Mouse (Mus musculus): ENCODE results near the gene Rgs16. TPM values are rescaled to one million over a fixed set of nuclear protein-coding genes. Genes with fewer than 3 reads are reported as not detected.
"Not testable (repeated sequence)": the region's sequence is repeated elsewhere in the genome, so short reads cannot be mapped to it uniquely, and the experiment has no call there.

The Rgs16 gene
- polyA plus RNA-seq, 1 experiment from 2014 or later = 9.2 TPM

GRCm38 (mm10) chr1:153764136-153764535, 24.0 kb downstream of the Rgs16 start:
- no peak for ATAC-seq (ENCODE audit: insufficient number of reproducible peaks, insufficient read depth, low FRiP score, low TSS enrichment, low read depth)
- Histone ChIP-seq H3K4me1 (no peaks in the 10 kb centered on the region), H3K9me3 (no peaks in the 10 kb centered on the region), H3K27ac (no peak overlapping the region), H3K27me3 (no peaks in the 10 kb centered on the region), H3K4me2 (no peak overlapping the region), H3K4me3 (no peak overlapping the region), H3K36me3 (no peaks in the 10 kb centered on the region), H3K9ac (no peak overlapping the region)
- WGBS = 86% methylated on average over 11 of the region's 11 CpGs

GRCm38 (mm10) chr1:153766298-153766697, 26.1 kb downstream of the Rgs16 start:
- Histone ChIP-seq H3K4me3 (no peak overlapping the region), H3K4me2 (no peak overlapping the region), H3K27me3 (no peaks in the 10 kb centered on the region), H3K27ac (no peak overlapping the region), H3K9me3 (no peaks in the 10 kb centered on the region), H3K36me3 (no peaks in the 10 kb centered on the region), H3K4me1 (no peaks in the 10 kb centered on the region), H3K9ac (no peak overlapping the region)
- no peak for ATAC-seq (ENCODE audit: insufficient number of reproducible peaks, insufficient read depth, low FRiP score, low TSS enrichment, low read depth)
- WGBS = 45% methylated on average over 8 of the region's 8 CpGs

DNA sequence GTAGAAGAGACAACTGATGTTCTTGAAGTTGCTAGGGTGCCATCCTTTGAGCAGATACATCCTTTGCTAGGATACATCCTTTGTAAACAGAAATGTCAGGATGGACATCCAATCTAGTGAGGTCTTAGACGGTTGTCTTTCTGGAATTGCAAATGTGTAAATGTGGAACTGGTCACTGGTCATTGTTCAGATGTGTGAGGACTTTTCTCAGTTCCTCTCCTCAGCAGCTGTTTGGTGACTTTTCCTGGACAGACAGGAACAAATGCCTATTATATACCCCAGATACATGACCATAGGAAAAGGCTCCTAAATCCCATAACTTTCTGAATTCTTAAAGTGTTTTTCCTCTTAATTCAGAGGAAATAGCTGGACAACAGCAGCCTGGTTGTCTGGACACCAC, 27.1 kb downstream of the Rgs16 start:
- Histone ChIP-seq H3K27ac (no peak overlapping the region), H3K9ac (no peak overlapping the region), H3K36me3 (no peaks in the 10 kb centered on the region), H3K4me3 (no peak overlapping the region), H3K27me3 (no peaks in the 10 kb centered on the region), H3K9me3 (no peaks in the 10 kb centered on the region), H3K4me1 (no peaks in the 10 kb centered on the region), H3K4me2 (no peak overlapping the region)
- no peak for ATAC-seq (ENCODE audit: insufficient number of reproducible peaks, insufficient read depth, low FRiP score, low TSS enrichment, low read depth)
- WGBS = 88% methylated on average over 1 of the region's 1 CpGs

DNA sequence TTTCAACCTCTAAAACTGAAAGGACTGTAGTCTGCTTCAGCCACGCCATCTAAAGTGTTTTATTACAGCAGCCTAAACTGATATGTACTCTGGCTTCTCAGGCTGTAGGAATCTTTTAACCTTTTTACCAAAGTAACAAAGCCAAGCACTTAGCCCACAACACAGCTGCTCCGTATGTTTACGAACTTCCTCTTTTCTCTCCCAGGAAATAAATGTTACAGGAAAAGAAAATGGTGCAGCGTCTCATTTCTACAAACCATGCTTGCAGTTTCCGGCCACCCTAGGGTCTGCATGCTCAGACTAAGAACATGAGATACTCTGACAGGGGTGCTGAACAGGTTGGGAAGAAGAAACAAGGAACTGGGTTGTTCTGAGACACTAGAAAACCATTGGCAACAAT, 28.3 kb downstream of the Rgs16 start:
- Histone ChIP-seq H3K36me3 (no peaks in the 10 kb centered on the region), H3K4me3 (no peak overlapping the region), H3K4me2 (no peak overlapping the region), H3K9ac (no peak overlapping the region), H3K27me3 (no peaks in the 10 kb centered on the region), H3K9me3 (no peaks in the 10 kb centered on the region), H3K4me1 (no peaks in the 10 kb centered on the region), H3K27ac (no peak overlapping the region)
- WGBS = 89% methylated on average over 5 of the region's 5 CpGs
- no peak for ATAC-seq (ENCODE audit: insufficient number of reproducible peaks, insufficient read depth, low FRiP score, low TSS enrichment, low read depth)

- H3K9ac ChIP-seq; H3K27me3 ChIP-seq; H3K4me3 ChIP-seq; H3K4me2 ChIP-seq; ATAC-seq (ENCODE audit: insufficient number of reproducible peaks, insufficient read depth, low FRiP score, low TSS enrichment, low read depth); H3K27ac ChIP-seq; H3K9me3 ChIP-seq; H3K36me3 ChIP-seq; H3K4me1 ChIP-seq: not testable (repeated sequence)
- 61% methylated on average over 6 of the region's 6 CpGs for WGBS
Observed at GRCm38 (mm10) chr1:153769571-153769970, 29.4 kb downstream of the Rgs16 start.

- no peak overlapping the region for H3K4me3 ChIP-seq
- H3K36me3 ChIP-seq = no peaks in the 10 kb centered on the region
- H3K4me2 ChIP-seq = no peak overlapping the region
- H3K4me1 ChIP-seq = 0 out of 2 replicates have a peak, but pooled peaks cover 3% of the 10 kb centered on the region
- ATAC-seq (ENCODE audit: insufficient number of reproducible peaks, insufficient read depth, low FRiP score, low TSS enrichment, low read depth) = no peak
- WGBS = 75% methylated on average over 10 of the region's 10 CpGs
- H3K27ac ChIP-seq = no peak overlapping the region
- no peaks in the 10 kb centered on the region for H3K27me3 ChIP-seq
- no peaks in the 10 kb centered on the region for H3K9me3 ChIP-seq
- no peak overlapping the region for H3K9ac ChIP-seq
Observed at GRCm38 (mm10) chr1:153769998-153770775, 30.0 kb downstream of the Rgs16 start.

- WGBS = 60% methylated on average over 1 of the region's 1 CpGs
Observed at GRCm38 (mm10) chr1:153770776-153771167, 30.6 kb downstream of the Rgs16 start.

GRCm38 (mm10) chr1:153775174-153775573, 35.0 kb downstream of the Rgs16 start:
- Histone ChIP-seq H3K4me1 (0 out of 2 replicates have a peak, but pooled peaks cover 4% of the 10 kb centered on the region), H3K36me3 (no peaks in the 10 kb centered on the region), H3K27ac (no peak overlapping the region), H3K4me3 (no peak overlapping the region), H3K9me3 (no peaks in the 10 kb centered on the region), H3K9ac (no peak overlapping the region), H3K27me3 (no peaks in the 10 kb centered on the region), H3K4me2 (no peak overlapping the region)
- WGBS = 57% methylated on average over 6 of the region's 6 CpGs
- no peak for ATAC-seq (ENCODE audit: insufficient number of reproducible peaks, insufficient read depth, low FRiP score, low TSS enrichment, low read depth)

More at GRCm38 (mm10) chr1:153770776-153771167, 30.6 kb downstream of the Rgs16 start:
- Histone ChIP-seq H3K27ac (no peak overlapping the region), H3K9ac (no peak overlapping the region), H3K9me3 (no peaks in the 10 kb centered on the region), H3K4me1 (0 out of 2 replicates have a peak, but pooled peaks cover 4% of the 10 kb centered on the region), H3K4me3 (no peak overlapping the region), H3K27me3 (no peaks in the 10 kb centered on the region), H3K4me2 (no peak overlapping the region), H3K36me3 (no peaks in the 10 kb centered on the region)
- ATAC-seq (ENCODE audit: insufficient number of reproducible peaks, insufficient read depth, low FRiP score, low TSS enrichment, low read depth) = no peak

- no peak overlapping the region for H3K9ac ChIP-seq
- H3K27ac ChIP-seq = no peak overlapping the region
- no peak for ATAC-seq (ENCODE audit: insufficient number of reproducible peaks, insufficient read depth, low FRiP score, low TSS enrichment, low read depth)
- no peak overlapping the region for H3K4me2 ChIP-seq
- WGBS = 84% methylated on average over 7 of the region's 7 CpGs
- no peaks in the 10 kb centered on the region for H3K36me3 ChIP-seq
- H3K27me3 ChIP-seq = no peaks in the 10 kb centered on the region
- 0 out of 2 replicates have a peak, but pooled peaks cover 4% of the 10 kb centered on the region for H3K4me1 ChIP-seq
- H3K9me3 ChIP-seq = no peaks in the 10 kb centered on the region
- H3K4me3 ChIP-seq = no peak overlapping the region
Observed at GRCm38 (mm10) chr1:153776257-153776656, 36.1 kb downstream of the Rgs16 start.

GRCm38 (mm10) chr1:153778205-153778604, 38.1 kb downstream of the Rgs16 start:
- Histone ChIP-seq H3K4me2 (no peak overlapping the region), H3K27ac (no peak overlapping the region), H3K4me3 (no peak overlapping the region), H3K4me1 (0 out of 2 replicates have a peak, but pooled peaks cover 4% of the 10 kb centered on the region), H3K9me3 (no peaks in the 10 kb centered on the region), H3K27me3 (no peaks in the 10 kb centered on the region), H3K9ac (no peak overlapping the region), H3K36me3 (no peaks in the 10 kb centered on the region)
- no peak for ATAC-seq (ENCODE audit: insufficient number of reproducible peaks, insufficient read depth, low FRiP score, low TSS enrichment, low read depth)
- WGBS = 89% methylated on average over 10 of the region's 10 CpGs

DNA sequence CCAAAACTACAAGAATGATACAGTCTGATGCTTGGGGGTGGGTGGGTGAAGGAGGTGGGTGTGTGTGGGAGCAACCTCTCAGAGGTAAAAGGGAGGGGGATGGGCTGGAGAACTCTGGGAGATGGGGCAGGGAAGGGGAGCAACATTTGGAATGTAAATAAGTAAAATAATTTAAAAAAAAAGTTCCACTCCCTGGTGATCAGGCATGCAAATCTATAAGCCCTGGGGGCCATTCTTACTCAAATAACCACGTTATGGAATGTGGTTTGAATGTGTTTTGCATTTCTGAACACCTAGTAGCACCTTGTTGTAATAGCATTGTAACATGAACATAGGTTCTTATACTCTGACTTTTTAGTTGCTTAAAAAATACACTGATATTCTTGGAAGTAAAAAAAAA, 43.2 kb downstream of the Rgs16 start:
- no peak for ATAC-seq (ENCODE audit: insufficient number of reproducible peaks, insufficient read depth, low FRiP score, low TSS enrichment, low read depth)
- Histone ChIP-seq H3K4me2 (no peak overlapping the region), H3K4me1 (no peaks in the 10 kb centered on the region)

GRCm38 (mm10) chr1:153785608-153786007, 45.5 kb downstream of the Rgs16 start:
- no peak overlapping the region for H3K27ac ChIP-seq
- H3K9ac ChIP-seq = no peak overlapping the region
- H3K4me3 ChIP-seq = no peak overlapping the region
- no peaks in the 10 kb centered on the region for H3K27me3 ChIP-seq
- no peaks in the 10 kb centered on the region for H3K36me3 ChIP-seq
- H3K9me3 ChIP-seq = peaks cover 5% of the 10 kb centered on the region; the same call in 1 of the 2 replicates
- no peak overlapping the region for H3K4me2 ChIP-seq
- H3K4me1 ChIP-seq = no peaks in the 10 kb centered on the region
- 63% methylated on average over 4 of the region's 4 CpGs for WGBS
- ATAC-seq (ENCODE audit: insufficient number of reproducible peaks, insufficient read depth, low FRiP score, low TSS enrichment, low read depth) = no peak

More for the DNA sequence above, 43.2 kb downstream of the Rgs16 start:
- Histone ChIP-seq H3K9ac (no peak overlapping the region), H3K4me3 (no peak overlapping the region), H3K9me3 (peaks cover 5% of the 10 kb centered on the region; the same call in 1 of the 2 replicates), H3K36me3 (no peaks in the 10 kb centered on the region), H3K27ac (no peak overlapping the region), H3K27me3 (no peaks in the 10 kb centered on the region)
- WGBS = 29% methylated on average over 1 of the region's 1 CpGs
